Mouse (Mus musculus) thymus, adult 2 months (tissue): ENCODE measurements around the gene Atxn7.

Experiments
- CTCF ChIP-seq: fragments of 200-500 bp; IDR thresholded peaks from 2 replicates; pipeline ENCODE4 v1.5.1; 2012; ENCODE audit warnings: mild to moderate bottlenecking, control low read depth, low read length, moderate library complexity, borderline replicate concordance; ENCODE audit not compliant: control insufficient read depth, poor library complexity, insufficient read depth; ENCODE audit errors: extremely low read depth
- POLR2A ChIP-seq: fragments of 200-500 bp; IDR thresholded peaks from 2 replicates; pipeline ENCODE4 v1.6.1; 2012; ENCODE audit warnings: mild to moderate bottlenecking, low read length, control low read depth, moderate library complexity; ENCODE audit not compliant: control insufficient read depth, poor library complexity, insufficient read depth; ENCODE audit errors: extremely low read depth

DNA sequence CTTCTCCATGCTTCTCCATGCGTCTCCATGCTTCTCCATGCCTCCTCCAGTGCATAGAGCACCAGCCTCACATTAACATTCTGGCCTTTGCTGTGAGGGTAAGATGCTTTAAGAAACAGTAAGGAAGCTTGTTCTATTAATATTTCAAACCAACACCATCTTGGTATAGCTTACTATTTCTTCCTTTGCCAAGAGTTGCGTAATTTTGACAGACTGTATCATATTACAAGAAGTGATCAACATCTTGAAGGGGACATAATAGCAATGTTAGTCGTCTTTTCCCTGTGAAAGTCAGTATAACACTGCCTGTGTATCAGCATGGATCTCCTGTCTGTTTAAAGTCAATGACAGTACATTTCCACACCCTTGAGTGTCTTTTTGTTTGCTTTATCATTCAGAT lies 29.5 kb downstream of the Atxn7 start:
- TF ChIP-seq CTCF (no peak), POLR2A (no peak)
